Mouse (Mus musculus): ENCODE data around the gene Echdc1. TPM values are rescaled to one million over a fixed set of nuclear protein-coding genes. Genes with fewer than 3 reads are reported as not detected.

Gene Echdc1
- total RNA-seq (2012; rRNA removed), result 19.3 and 20.4 TPM in 2 replicates
- total RNA-seq (2014; rRNA removed), result 60.4 and 60.5 TPM in 2 replicates
- polyA plus RNA-seq (2012; ENCODE audit: insufficient read length, low read depth), result 39.0 and 49.0 TPM in 2 replicates

GRCm38 (mm10) chr10:29313064-29313638 is at the start of gene Echdc1:
TSS of gene Echdc1 (plus strand) at chr10:29313166.
- peak within 1 kb of the TSS; percentile 71 to 80 (median 79) for H3K4me3 ChIP-seq (replicated peaks in 1 of 3; ENCODE audit: low read depth in 2 of 3, low read length in 2 of 3, poor library complexity in 1 of 3)
- H3K27ac ChIP-seq (ENCODE audit: insufficient read depth, low read depth), result peak within 1 kb of the TSS; percentile 43; the same call in 1 of the 2 replicates
- peaks cover 0 to 12% of the 10 kb centered on the region in 2 experiments for H3K36me3 ChIP-seq (replicated peaks in 1 of 2; ENCODE audit: control insufficient read depth in 1 of 2, insufficient read depth in 1 of 2, low read length in 1 of 2)
- peaks cover 0 to 26% of the 10 kb centered on the region in 2 experiments; a peak in 2 of 4 replicates for H3K4me1 ChIP-seq (ENCODE audit: control insufficient read depth in 1 of 2, insufficient read depth in 2 of 2)
- TF ChIP-seq ZMIZ1 (IDR thresholded peaks at IDR 0.05; ENCODE audit: low read depth, low read length), result peak; percentile 66; the same call in 1 of the 2 replicates
- peak; percentile 78 for TF ChIP-seq BHLHE40 (IDR thresholded peaks at IDR 0.05; ENCODE audit: low read depth, low read length)
- TF ChIP-seq HCFC1 (IDR thresholded peaks at IDR 0.05; ENCODE audit: low read depth, low read length), result peak; percentile 68
- peak; percentile 78 for TF ChIP-seq TCF12 (IDR thresholded peaks at IDR 0.05; ENCODE audit: low read depth, low read length)
- TF ChIP-seq MEF2A (IDR thresholded peaks at IDR 0.05; ENCODE audit: borderline replicate concordance, low read depth, low read length), result peak; percentile 15; the same call in 1 of the 2 replicates
- TF ChIP-seq MAFK (IDR thresholded peaks at IDR 0.05; ENCODE audit: insufficient replicate concordance, low read length), result no peak
- 0 out of 2 replicates have a peak, but pooled peaks have one; percentile 23 for TF ChIP-seq KAT2A (IDR thresholded peaks at IDR 0.05; ENCODE audit: insufficient replicate concordance, low read length)
- TF ChIP-seq SIN3A (IDR thresholded peaks at IDR 0.05; ENCODE audit: low read length), result peak; percentile 16; the same call in 1 of the 2 replicates
- TF ChIP-seq RAD21 (IDR thresholded peaks at IDR 0.05; ENCODE audit: low read depth, low read length), result peak; percentile 5
- TF ChIP-seq NRF1 (IDR thresholded peaks at IDR 0.05; ENCODE audit: low read depth, low read length), result peak; percentile 91
- no peak for TF ChIP-seq UBTF (IDR thresholded peaks at IDR 0.05; ENCODE audit: low read depth, low read length)
- 0 out of 2 replicates have a peak, but pooled peaks have one; percentile 30 for TF ChIP-seq TBP (conservative IDR thresholded peaks at IDR 0.05; ENCODE audit: low read depth, low read length)
- TF ChIP-seq ZNF384 (IDR thresholded peaks at IDR 0.05; ENCODE audit: low read depth, low read length), result no peak
- peak; percentile 18 to 72; a peak in 3 of 4 replicates for TF ChIP-seq CTCF (conservative IDR thresholded peaks at IDR 0.05 in 1 of 2, IDR thresholded peaks at IDR 0.05 in 1 of 2; ENCODE audit: low read depth in 2 of 2, low read length in 2 of 2)
- no peak for TF ChIP-seq RCOR1 (conservative IDR thresholded peaks at IDR 0.05; ENCODE audit: low read depth, low read length)
- peak; percentile 77 for TF ChIP-seq NELFE (IDR thresholded peaks at IDR 0.05; ENCODE audit: low read depth, low read length)
- TF ChIP-seq PAX5 (IDR thresholded peaks at IDR 0.05; ENCODE audit: low read length), result no peak
- TF ChIP-seq IRF4 (IDR thresholded peaks at IDR 0.05; ENCODE audit: low read depth, low read length), result peak; percentile 10; the same call in 1 of the 2 replicates
- TF ChIP-seq USF1 (IDR thresholded peaks at IDR 0.05; ENCODE audit: low read depth, low read length), result no peak
- TF ChIP-seq CHD2 (IDR thresholded peaks at IDR 0.05; ENCODE audit: low read length), result 0 out of 2 replicates have a peak, but pooled peaks have one; percentile 32
- TF ChIP-seq MXI1 (IDR thresholded peaks at IDR 0.05; ENCODE audit: low read depth, low read length), result peak; percentile 45; the same call in 1 of the 2 replicates
- peak; percentile 92 for TF ChIP-seq ELF1 (IDR thresholded peaks at IDR 0.05; ENCODE audit: low read depth, low read length)
- peak; percentile 76 for TF ChIP-seq POLR2A (IDR thresholded peaks at IDR 0.05; ENCODE audit: low read depth, low read length)
- H3K27me3 ChIP-seq (replicated peaks), result no peaks in the 10 kb centered on the region
- in situ Hi-C loops (cut with MboI; ENCODE audit: low pct_ligation_motif_present, low pct_unique_long_range_greater_than_20kb, low sequenced_read_pairs) (no loop called here), dilution Hi-C loops (cut with MboI; ENCODE audit: extremely low pct_ligation_motif_present, extremely low pct_unique_long_range_greater_than_20kb, low sequenced_read_pairs) (no loop called here)
- H3K9ac ChIP-seq (ENCODE audit: insufficient read depth, low read depth), result peak within 1 kb of the TSS; percentile 90
- no peaks in the 10 kb centered on the region for H3K9me3 ChIP-seq (replicated peaks; ENCODE audit: low read length)
- DNase-seq (ENCODE audit: extremely low read depth), result peak; percentile 80
- H3K79me2 ChIP-seq (replicated peaks; ENCODE audit: control insufficient read depth, extremely low read depth, insufficient read depth, poor library complexity, severe bottlenecking), result peaks cover 5% of the 10 kb centered on the region
- peak within 1 kb of the TSS; percentile 81 for H3K4me2 ChIP-seq (ENCODE audit: insufficient read depth, low read depth, poor library complexity, severe bottlenecking)

All from CH12.LX (cell line).